Mouse (Mus musculus) heart, postnatal 0 days (tissue): ENCODE data around the gene 7420426K07Rik. TPM values are rescaled to one million over a fixed set of nuclear protein-coding genes. Genes with fewer than 3 reads are reported as not detected.

Source experiments
- ATAC-seq: fragments of 200-750 bp; cut with Nextera tagmentation; 2 replicates; pipeline ENCODE4 v1.8.0; 2017; ENCODE audit warnings: low read depth, moderate number of reproducible peaks, moderate library complexity; ENCODE audit not compliant: insufficient read depth
- DNase-seq: peaks from one replicate; pipeline ENCODE4 v3.0.0-alpha.2; 2016; ENCODE audit warnings: low spot score
- H3K27ac ChIP-seq: fragments of 300-500 bp; sonication (generic); 2 replicates; pipeline ENCODE4 v1.5.1; 2014; ENCODE audit warnings: low read depth, mild to moderate bottlenecking
- H3K27me3 ChIP-seq: fragments of 300-500 bp; sonication (generic); 2 replicates; pipeline ENCODE4 v1.6.1; 2014; ENCODE audit warnings: low read length, mixed read lengths; ENCODE audit not compliant: control insufficient read depth, insufficient read depth
- H3K36me3 ChIP-seq: fragments of 300-500 bp; sonication (generic); replicated peaks from 2 replicates; pipeline ENCODE4 v1.6.1; 2014; ENCODE audit warnings: low read length, mixed read lengths; ENCODE audit not compliant: control insufficient read depth, insufficient read depth
- H3K4me1 ChIP-seq: fragments of 300-500 bp; sonication (generic); 2 replicates; pipeline ENCODE4 v1.6.1; 2014; ENCODE audit warnings: antibody characterized with exemption; ENCODE audit not compliant: control insufficient read depth, insufficient read depth
- H3K4me2 ChIP-seq: fragments of 300-500 bp; sonication (generic); 2 replicates; pipeline ENCODE4 v1.6.1; 2014; ENCODE audit warnings: low read depth, mild to moderate bottlenecking, low read length, moderate library complexity
- H3K4me3 ChIP-seq: fragments of 300-500 bp; sonication (generic); 2 replicates; pipeline ENCODE4 v1.5.1; 2014; ENCODE audit warnings: low read depth, low read length
- H3K9ac ChIP-seq: fragments of 300-500 bp; sonication (generic); replicated peaks from 2 replicates; pipeline ENCODE4 v1.6.1; 2014; ENCODE audit warnings: low read depth, low read length, mixed read lengths
- H3K9me3 ChIP-seq: fragments of 300-500 bp; sonication (generic); replicated peaks from 2 replicates; pipeline ENCODE4 v1.6.1; 2016; ENCODE audit warnings: low read length; ENCODE audit not compliant: control insufficient read depth
- CTCF ChIP-seq: IDR thresholded peaks from 2 replicates; pipeline ENCODE4 v1.5.1; 2016; ENCODE audit warnings: antibody characterized with exemption, control low read depth, low read depth
- EP300 ChIP-seq: IDR thresholded peaks from 2 replicates; pipeline ENCODE4 v1.6.1; 2016; ENCODE audit warnings: antibody characterized with exemption, low read depth
- WGBS: fragments of 180-500 bp; shearing (Covaris S2); extraction: QIAGEN DNeasy Blood & Tissue Kit; methylation state at CpG from one replicate; pipeline ENCODE4 v1.1.7; 2014; 5-methylcytosine and 5-hydroxymethylcytosine counted together
- polyA plus RNA-seq: library from polyadenylated mRNA; unstranded; fragments of >200 nt; fragmentation: Nextera tagmentation; extraction: Ambion mirVana; gene quantifications from 2 replicates; pipeline ENCODE4 v1.2.1, GENCODE M21; 2015
- total RNA-seq: library from RNA; depleted of rRNA; stranded (reverse); fragments of >200 nt; gene quantifications from 2 replicates; pipeline ENCODE4 v1.2.3, GENCODE M21; 2014; ENCODE audit warnings: low replicate concordance

The 7420426K07Rik gene
- total and polyA plus RNA-seq, 2 experiments from 2014 or later = not detected

- H3K9me3 ChIP-seq = no peaks in the 10 kb centered on the region
- H3K27ac ChIP-seq = no peak overlapping the region
- no peaks in the 10 kb centered on the region for H3K36me3 ChIP-seq
- no peak overlapping the region for H3K4me2 ChIP-seq
- H3K4me3 ChIP-seq = no peak overlapping the region
- H3K4me1 ChIP-seq = no peaks in the 10 kb centered on the region
- 82% methylated on average over 5 of the region's 5 CpGs for WGBS
- ATAC-seq (no peak), DNase-seq (no peak)
- TF ChIP-seq EP300 (no peak), CTCF (no peak)
- no peak overlapping the region for H3K9ac ChIP-seq
- no peaks in the 10 kb centered on the region for H3K27me3 ChIP-seq
Observed at GRCm38 (mm10) chr9:98920629-98921523, 18.0 kb downstream of the 7420426K07Rik start.

DNA sequence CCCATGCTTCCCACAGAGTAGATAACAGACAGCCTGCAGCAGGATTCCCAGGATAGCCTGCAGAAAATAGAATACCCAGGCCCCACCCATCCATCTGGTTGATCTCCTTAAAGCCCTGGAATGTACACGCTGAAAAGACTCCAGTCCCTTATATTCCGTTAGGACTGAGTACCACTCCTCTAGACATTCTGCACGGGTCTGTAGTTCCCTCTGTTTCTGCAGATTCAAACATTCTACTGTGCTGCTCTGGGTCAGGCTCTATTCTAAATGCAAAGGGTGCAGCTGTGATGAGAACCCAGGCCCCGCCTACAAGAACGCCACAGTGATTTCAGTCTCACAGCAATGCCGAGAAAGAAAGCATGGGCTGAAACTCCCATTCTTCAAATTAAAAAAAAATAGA is 20.2 kb downstream of the 7420426K07Rik start:
- DNase-seq (no peak), ATAC-seq (no peak)
- no peak overlapping the region for H3K4me3 ChIP-seq
- H3K4me2 ChIP-seq = no peak overlapping the region
- H3K4me1 ChIP-seq = no peaks in the 10 kb centered on the region
- H3K36me3 ChIP-seq = no peaks in the 10 kb centered on the region
- no peaks in the 10 kb centered on the region for H3K9me3 ChIP-seq
- H3K27ac ChIP-seq = no peak overlapping the region
- 17% methylated on average over 6 of the region's 6 CpGs for WGBS
- TF ChIP-seq EP300 (no peak), CTCF (no peak)
- no peak overlapping the region for H3K9ac ChIP-seq
- no peaks in the 10 kb centered on the region for H3K27me3 ChIP-seq

GRCm38 (mm10) chr9:98924183-98924582 is 21.3 kb downstream of the 7420426K07Rik start:
- no peak for TF ChIP-seq CTCF
- TF ChIP-seq EP300 = no peak
- 40% methylated on average over 6 of the region's 6 CpGs for WGBS
- Histone ChIP-seq H3K27ac (no peak overlapping the region), H3K36me3 (no peaks in the 10 kb centered on the region), H3K9me3 (no peaks in the 10 kb centered on the region), H3K4me1 (no peaks in the 10 kb centered on the region), H3K4me2 (no peak overlapping the region), H3K27me3 (no peaks in the 10 kb centered on the region), H3K9ac (no peak overlapping the region), H3K4me3 (no peak overlapping the region)
- no peak for DNase-seq
- no peak for ATAC-seq

- H3K27ac ChIP-seq = no peak overlapping the region
- TF ChIP-seq EP300 (no peak), CTCF (no peak)
- no peak for DNase-seq
- no peaks in the 10 kb centered on the region for H3K36me3 ChIP-seq
- H3K4me2 ChIP-seq = no peak overlapping the region
- H3K4me3 ChIP-seq = no peak overlapping the region
- 87% methylated on average over 2 of the region's 2 CpGs for WGBS
- H3K27me3 ChIP-seq = no peaks in the 10 kb centered on the region
- no peak for ATAC-seq
- H3K9ac ChIP-seq = no peak overlapping the region
- peaks cover 4% of the 10 kb centered on the region; the same call in 1 of the 2 replicates for H3K9me3 ChIP-seq
- H3K4me1 ChIP-seq = no peaks in the 10 kb centered on the region
Observed at GRCm38 (mm10) chr9:98929496-98929895, 26.6 kb downstream of the 7420426K07Rik start.

DNA sequence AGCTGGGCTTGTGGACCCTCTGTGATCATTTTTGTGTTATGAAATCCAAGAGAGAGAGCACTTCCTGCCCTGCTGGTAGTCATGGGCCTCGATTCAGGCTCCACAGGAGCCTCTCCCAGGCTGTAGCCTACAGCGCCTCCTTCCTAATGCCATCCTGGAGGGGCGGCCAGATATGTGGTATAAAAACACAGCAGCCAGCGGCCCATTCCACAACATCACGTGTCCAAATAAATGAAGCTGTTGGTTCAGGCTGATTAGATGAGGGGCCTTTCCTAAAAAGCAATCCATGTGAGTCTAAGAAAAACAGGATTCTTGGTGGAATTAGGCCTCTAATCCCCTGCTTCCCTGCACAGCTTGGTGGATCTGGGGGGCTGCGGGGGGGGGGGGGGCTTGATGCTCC is 30.0 kb downstream of the 7420426K07Rik start:
- ATAC-seq (no peak), DNase-seq (no peak)
- Histone ChIP-seq H3K4me3 (no peak overlapping the region), H3K36me3 (no peaks in the 10 kb centered on the region), H3K4me1 (no peaks in the 10 kb centered on the region), H3K9ac (no peak overlapping the region), H3K9me3 (peaks cover 4% of the 10 kb centered on the region; the same call in 1 of the 2 replicates), H3K27me3 (0 out of 2 replicates have a peak, but pooled peaks cover 3% of the 10 kb centered on the region), H3K4me2 (no peak overlapping the region), H3K27ac (no peak overlapping the region)
- TF ChIP-seq EP300 = no peak
- no peak for TF ChIP-seq CTCF
- 35% methylated on average over 6 of the region's 6 CpGs for WGBS
